Mouse (Mus musculus): Measurements from ENCODE around the gene Slc25a45. TPM values are rescaled to one million over a fixed set of nuclear protein-coding genes. Genes with fewer than 3 reads are reported as not detected.

The Slc25a45 gene
- total RNA-seq, 1 experiment from 2014 or later = 34.0 TPM

DNA sequence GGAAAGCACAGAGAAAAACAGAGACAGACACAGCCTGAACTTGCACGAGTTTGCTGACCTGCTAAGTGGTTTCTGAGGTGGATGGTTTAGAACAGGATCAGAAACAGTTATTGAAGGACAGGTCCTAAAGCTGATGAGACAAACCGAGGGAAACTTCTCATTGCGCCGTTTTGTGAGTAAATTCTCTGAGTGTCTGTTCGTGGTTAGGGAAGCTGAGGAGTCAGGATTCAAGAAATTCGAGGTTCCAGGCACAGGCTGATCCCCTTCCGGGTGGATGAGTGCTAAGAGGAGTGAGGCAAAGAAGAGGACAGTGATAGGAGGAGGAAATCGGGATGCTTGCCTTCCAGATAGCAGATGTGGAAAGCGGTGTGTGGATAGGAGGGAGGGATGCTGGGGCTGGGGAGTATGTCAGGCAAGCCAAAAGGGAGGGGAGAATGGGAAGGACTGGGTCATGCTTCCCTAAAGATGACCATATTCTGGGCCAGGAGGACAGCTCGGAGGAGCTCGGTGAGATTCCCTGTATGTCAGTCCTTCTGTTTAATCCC is 47.8 kb downstream of the Slc25a45 start:
- no peak for ATAC-seq (replicated peaks; ENCODE audit: low read depth, poor library complexity, severe bottlenecking)

DNA sequence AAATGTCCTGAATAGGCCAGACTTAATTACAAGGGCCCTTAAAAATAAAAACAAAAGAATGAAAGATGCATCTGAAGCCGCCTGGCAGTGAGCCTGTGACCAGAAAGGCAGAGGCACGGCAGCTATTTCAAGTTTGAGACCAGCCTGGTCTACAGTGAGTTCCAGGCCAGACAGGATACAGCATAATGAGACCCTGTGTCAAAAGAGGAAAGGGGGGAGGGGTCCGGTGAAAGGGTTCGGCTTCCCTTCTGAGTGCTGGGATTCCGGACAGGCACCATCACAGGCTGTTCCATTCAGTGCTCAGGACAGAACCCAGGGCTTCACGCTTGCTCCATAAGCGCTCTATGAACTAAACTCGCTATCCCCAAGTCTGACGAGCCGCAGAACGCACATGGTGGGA is 49.4 kb downstream of the Slc25a45 start:
- no peak for ATAC-seq (replicated peaks; ENCODE audit: low read depth, poor library complexity, severe bottlenecking)

DNA sequence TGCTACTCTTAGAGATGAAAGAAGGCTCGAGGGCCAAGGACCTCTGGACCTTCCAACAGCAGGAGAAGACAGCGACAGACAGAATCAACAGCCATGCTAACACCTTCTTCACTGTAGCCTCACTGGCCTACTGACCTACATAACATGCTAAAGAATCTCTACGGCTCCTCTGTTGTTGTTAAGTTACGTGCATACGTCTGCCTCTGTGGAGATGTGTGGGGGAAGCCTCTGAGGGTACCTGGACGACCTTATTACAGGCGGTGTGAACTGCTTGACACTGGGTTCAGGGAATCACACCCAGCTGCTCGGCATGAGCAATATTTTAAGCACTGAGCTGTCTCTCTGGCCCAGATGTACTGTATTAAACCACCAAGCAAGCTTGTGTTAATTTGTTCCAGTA is 49.9 kb downstream of the Slc25a45 start:
- ATAC-seq (replicated peaks; ENCODE audit: low read depth, poor library complexity, severe bottlenecking) = no peak

DNA sequence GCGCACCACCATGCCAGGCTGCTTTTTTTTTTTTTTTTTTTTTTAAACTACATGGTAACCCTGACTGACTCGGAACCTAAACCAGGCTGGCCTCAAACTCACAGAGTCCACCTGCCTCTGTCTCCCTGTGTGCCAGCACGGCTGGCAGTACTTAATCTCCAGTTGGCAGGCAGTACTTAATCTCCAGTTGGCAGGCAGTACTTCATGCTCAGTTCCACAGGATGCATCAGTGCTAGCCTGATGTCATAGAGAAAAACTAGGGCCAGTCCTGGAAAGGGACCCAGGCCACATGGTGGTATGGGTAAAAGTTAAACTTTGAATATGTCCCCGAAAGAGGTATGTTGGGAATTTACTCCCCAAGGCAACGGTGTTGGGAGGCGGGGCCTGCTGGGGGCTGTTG is 50.5 kb downstream of the Slc25a45 start:
- ATAC-seq (replicated peaks; ENCODE audit: low read depth, poor library complexity, severe bottlenecking) = no peak

DNA sequence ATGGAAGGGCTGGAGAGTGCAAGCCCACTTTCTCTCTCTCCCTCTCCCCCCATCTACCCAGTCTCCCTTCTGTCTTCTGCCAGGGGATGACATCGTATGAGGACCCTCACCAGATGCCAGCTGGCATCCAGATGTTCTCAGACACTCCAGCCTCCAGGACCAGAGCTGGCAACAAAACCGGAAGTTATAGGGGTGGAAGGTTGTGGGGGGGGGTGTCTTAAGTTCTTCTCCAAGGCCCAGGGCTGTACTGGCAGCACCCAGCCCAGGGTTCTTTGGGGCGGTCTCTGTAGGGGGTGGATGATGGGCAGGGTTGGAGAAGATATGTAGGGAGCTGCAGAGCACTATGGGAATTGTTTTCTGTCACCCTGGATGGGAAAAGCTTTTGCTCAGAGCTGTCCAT is 50.9 kb downstream of the Slc25a45 start:
- no peak for ATAC-seq (replicated peaks; ENCODE audit: low read depth, poor library complexity, severe bottlenecking)

DNA sequence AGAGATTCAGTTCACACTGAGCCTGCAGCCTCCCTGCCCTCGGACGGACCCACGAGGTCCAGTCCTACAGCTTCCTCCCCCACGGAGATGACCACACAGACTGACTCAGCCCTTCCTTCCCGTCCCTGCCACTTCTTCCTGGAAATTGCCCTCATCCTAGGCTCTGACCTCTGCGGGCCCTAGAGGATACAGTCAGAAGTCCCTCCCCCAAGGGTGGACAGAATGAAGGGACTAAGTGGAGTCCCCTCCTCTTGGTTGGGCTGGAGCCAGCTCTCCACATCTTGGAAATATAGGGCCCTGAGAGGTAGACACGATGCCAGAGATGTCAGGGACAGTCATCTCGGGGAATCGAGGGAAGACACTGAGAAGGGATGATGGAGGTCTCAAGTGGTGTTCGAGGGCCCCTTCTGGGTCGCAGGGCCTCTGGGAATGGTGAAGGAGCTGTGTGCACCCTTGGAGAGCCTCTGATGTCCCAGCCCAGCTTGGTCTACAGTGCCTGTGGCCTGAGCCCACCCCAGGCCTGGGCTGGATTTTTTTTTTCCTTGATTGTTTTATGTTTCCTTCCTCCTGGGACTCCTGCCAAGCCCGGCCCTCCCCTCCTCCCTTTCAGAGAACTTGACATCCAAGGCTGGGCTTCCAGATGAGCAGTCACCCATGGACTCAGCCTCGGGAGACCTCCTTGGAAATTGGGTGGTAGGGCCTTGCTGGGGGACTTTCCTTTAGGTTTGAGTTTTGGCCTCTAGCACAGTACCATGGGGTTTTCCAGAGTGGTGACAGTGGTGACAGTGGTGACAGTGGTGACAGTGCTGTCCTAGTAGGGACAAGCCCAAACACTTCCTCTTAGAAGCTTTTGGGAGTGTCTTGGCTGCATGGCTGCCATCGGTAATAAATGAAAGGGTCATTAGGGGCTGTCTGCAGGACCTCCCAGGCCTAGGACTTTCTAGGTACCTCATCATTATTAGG is 52.3 kb downstream of the Slc25a45 start:
- ATAC-seq (replicated peaks; ENCODE audit: low read depth, poor library complexity, severe bottlenecking) = peak; percentile 37; the same call in 1 of the 2 replicates

DNA sequence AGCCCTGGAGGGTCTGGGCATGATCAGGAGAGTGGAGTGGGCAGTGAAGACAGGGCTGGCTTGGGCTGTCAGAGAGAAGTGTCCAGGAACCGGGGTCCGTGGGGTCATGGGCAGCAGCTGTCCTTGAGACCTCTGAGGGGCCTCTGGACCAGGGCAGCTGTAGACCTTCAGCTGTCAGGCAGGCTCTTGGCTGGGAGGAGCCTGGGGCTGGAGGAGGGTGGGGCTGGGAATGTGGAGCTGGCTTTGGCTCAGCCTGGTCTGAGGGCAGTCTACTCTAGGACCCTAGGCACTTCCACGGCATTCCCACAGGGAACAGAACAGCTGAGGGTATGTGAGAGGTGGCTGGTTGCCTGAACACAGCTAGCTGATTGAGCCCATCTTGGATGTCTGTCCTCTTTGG is 57.7 kb downstream of the Slc25a45 start:
- no peak for ATAC-seq (replicated peaks; ENCODE audit: low read depth, poor library complexity, severe bottlenecking)

Other genes with a start within 250 kb of the Slc25a45 start
- gene Rela, start 240.3 kb upstream of the Slc25a45 start, total RNA-seq (2017) = 34.8 and 44.1 TPM in 2 replicates
- 23.0 and 113 TPM in 2 replicates for gene Sipa1, start 214.1 kb upstream of the Slc25a45 start, total RNA-seq (2017)
- 18.8 and 21.6 TPM in 2 replicates for gene Map3k11, start 189.1 kb upstream of the Slc25a45 start, total RNA-seq (2017)
- gene Pcnx3, start 188.9 kb upstream of the Slc25a45 start, total RNA-seq (2017) = 18.0 and 19.8 TPM in 2 replicates
- gene Kcnk7, start 173.4 kb upstream of the Slc25a45 start, total RNA-seq (2017) = not detected in 2 replicates
- 29.8 and 31.7 TPM in 2 replicates for gene Ehbp1l1, start 151.5 kb upstream of the Slc25a45 start, total RNA-seq (2017)
- gene Fam89b, start 148.2 kb upstream of the Slc25a45 start, total RNA-seq (2017) = 17.8 and 35.4 TPM in 2 replicates
- 11.9 and 18.1 TPM in 2 replicates for gene Ltbp3, start 136.9 kb upstream of the Slc25a45 start, total RNA-seq (2017)
- gene Scyl1, start 106.4 kb upstream of the Slc25a45 start, total RNA-seq (2017) = 23.5 and 30.9 TPM in 2 replicates
- gene Frmd8, start 2.5 kb upstream of the Slc25a45 start, total RNA-seq (2017) = 21.1 and 26.8 TPM in 2 replicates
- 0.34 and 2.8 TPM in 2 replicates for gene Tigd3, start 16.3 kb downstream of the Slc25a45 start, total RNA-seq (2017)
- 87.4 and 131 TPM in 2 replicates for gene Dpf2, start 35.2 kb downstream of the Slc25a45 start, total RNA-seq (2017)
- gene Cdc42ep2, start 47.0 kb downstream of the Slc25a45 start, total RNA-seq (2017) = not detected in 2 replicates
- gene Pola2, start 86.4 kb downstream of the Slc25a45 start, total RNA-seq (2017) = 61.2 and 63.5 TPM in 2 replicates
- not detected in 2 replicates for gene Slc22a20, start 108.3 kb downstream of the Slc25a45 start, total RNA-seq (2017)
- gene Capn1, start 138.1 kb downstream of the Slc25a45 start, total RNA-seq (2017) = 29.9 and 37.2 TPM in 2 replicates
- gene Syvn1, start 168.8 kb downstream of the Slc25a45 start, total RNA-seq (2017) = 5.9 and 6.5 TPM in 2 replicates
- 25.8 and 35.8 TPM in 2 replicates for gene Mrpl49, start 180.0 kb downstream of the Slc25a45 start, total RNA-seq (2017)
- 1,809 and 1,850 TPM in 2 replicates for gene Fau, start 180.0 kb downstream of the Slc25a45 start, total RNA-seq (2017)
- gene Znhit2, start 183.4 kb downstream of the Slc25a45 start, total RNA-seq (2017) = 10.3 and 11.6 TPM in 2 replicates
- 4.9 and 5.9 TPM in 2 replicates for gene Tm7sf2, start 190.6 kb downstream of the Slc25a45 start, total RNA-seq (2017)
- 43.1 and 54.1 TPM in 2 replicates for gene Vps51, start 199.4 kb downstream of the Slc25a45 start, total RNA-seq (2017)
- not detected in 2 replicates for gene Tmem262, start 202.2 kb downstream of the Slc25a45 start, total RNA-seq (2017)
- not detected in 2 replicates for gene Gm28374, start 204.4 kb downstream of the Slc25a45 start, total RNA-seq (2017)
- gene Zfpl1, start 207.1 kb downstream of the Slc25a45 start, total RNA-seq (2017) = 25.2 and 34.0 TPM in 2 replicates
- 25.8 and 26.2 TPM in 2 replicates for gene Cdca5, start 207.2 kb downstream of the Slc25a45 start, total RNA-seq (2017)
- 0.46 TPM in 1 of 2 replicates, not detected in the other for gene AC131692.1, start 216.6 kb downstream of the Slc25a45 start, total RNA-seq (2017)
- not detected in 2 replicates for gene Naaladl1, start 228.0 kb downstream of the Slc25a45 start, total RNA-seq (2017)
- gene Sac3d1, start 240.8 kb downstream of the Slc25a45 start, total RNA-seq (2017) = 4.9 and 8.2 TPM in 2 replicates